Mouse (Mus musculus) heart, embryonic 11.5 days (tissue): Measurements from ENCODE around the gene Ccr2. TPM values are rescaled to one million over a fixed set of nuclear protein-coding genes. Genes with fewer than 3 reads are reported as not detected.
"Not testable (repeated sequence)": the region's sequence is repeated elsewhere in the genome, so short reads cannot be mapped to it uniquely, and the experiment has no call there.

Source experiments
- ATAC-seq: fragments of 200-750 bp; cut with Nextera tagmentation; replicated peaks from 2 replicates; pipeline ENCODE4 v1.8.0; 2017; ENCODE audit warnings: moderate library complexity; ENCODE audit not compliant: insufficient number of reproducible peaks, low FRiP score, low TSS enrichment
- H3K27ac ChIP-seq: fragments of 300-500 bp; sonication (generic); 2 replicates; pipeline ENCODE4 v1.5.1; 2014; ENCODE audit warnings: mild to moderate bottlenecking, low read depth, low read length
- H3K27me3 ChIP-seq: fragments of 300-500 bp; sonication (generic); 2 replicates; pipeline ENCODE4 v1.6.1; 2014; ENCODE audit warnings: mild to moderate bottlenecking, low read length, mixed read lengths; ENCODE audit not compliant: control insufficient read depth, insufficient read depth
- H3K36me3 ChIP-seq: fragments of 300-500 bp; sonication (generic); 2 replicates; pipeline ENCODE4 v1.6.1; 2014; ENCODE audit warnings: mild to moderate bottlenecking, low read length, moderate library complexity, mixed read lengths; ENCODE audit not compliant: control insufficient read depth, insufficient read depth
- H3K4me1 ChIP-seq: fragments of 300-500 bp; sonication (generic); 2 replicates; pipeline ENCODE4 v1.6.1; 2014; ENCODE audit warnings: low read length; ENCODE audit not compliant: control insufficient read depth, insufficient read depth
- H3K4me2 ChIP-seq: fragments of 300-500 bp; sonication (generic); 2 replicates; pipeline ENCODE4 v1.6.1; 2014; ENCODE audit warnings: mild to moderate bottlenecking, moderate library complexity
- H3K4me3 ChIP-seq: fragments of 300-500 bp; sonication (generic); 2 replicates; pipeline ENCODE4 v1.5.1; 2014; ENCODE audit warnings: low read depth, low read length
- H3K9ac ChIP-seq: fragments of 300-500 bp; sonication (generic); 2 replicates; pipeline ENCODE4 v1.6.1; 2014; ENCODE audit warnings: mild to moderate bottlenecking, low read depth, low read length, moderate library complexity
- H3K9me3 ChIP-seq: fragments of 300-500 bp; sonication (generic); replicated peaks from 2 replicates; pipeline ENCODE4 v1.6.1; 2016; ENCODE audit warnings: low read length; ENCODE audit not compliant: control insufficient read depth
- WGBS: fragments of 180-500 bp; shearing (Covaris S2); extraction: QIAGEN DNeasy Blood & Tissue Kit; methylation state at CpG from one replicate; pipeline ENCODE4 v1.1.7; 2014; ENCODE audit not compliant: insufficient replicate concordance; 5-methylcytosine and 5-hydroxymethylcytosine counted together
- polyA plus RNA-seq: library from polyadenylated mRNA; unstranded; fragments of >200 nt; fragmentation: Nextera tagmentation; extraction: Ambion mirVana; gene quantifications from 2 replicates; pipeline ENCODE4 v1.2.1, GENCODE M21; 2014

Gene Ccr2
- polyA plus RNA-seq, 1 experiment from 2014 or later: 0.39 TPM

- Histone ChIP-seq H3K36me3 (no peaks in the 10 kb centered on the region), H3K4me2 (no peak overlapping the region), H3K9me3 (no peaks in the 10 kb centered on the region), H3K4me1 (no peaks in the 10 kb centered on the region), H3K9ac (no peak overlapping the region), H3K4me3 (no peak overlapping the region), H3K27me3 (no peaks in the 10 kb centered on the region), H3K27ac (no peak overlapping the region)
- WGBS: 54% methylated on average over 4 of the region's 4 CpGs
- ATAC-seq: no peak
Observed at GRCm38 (mm10) chr9:124079803-124080202, 21.9 kb upstream of the Ccr2 start.

GRCm38 (mm10) chr9:124080471-124080870 is 21.3 kb upstream of the Ccr2 start:
- WGBS: 86% methylated on average over 12 of the region's 13 CpGs

GRCm38 (mm10) chr9:124090441-124090840 is 11.3 kb upstream of the Ccr2 start:
- no peak for ATAC-seq
- Histone ChIP-seq H3K4me2 (no peak overlapping the region), H3K4me3 (no peak overlapping the region), H3K36me3 (no peaks in the 10 kb centered on the region), H3K27ac (no peak overlapping the region), H3K27me3 (no peaks in the 10 kb centered on the region), H3K4me1 (no peaks in the 10 kb centered on the region), H3K9ac (no peak overlapping the region), H3K9me3 (no peaks in the 10 kb centered on the region)
- WGBS: 76% methylated on average over 1 of the region's 1 CpGs

More at GRCm38 (mm10) chr9:124080471-124080870, 21.3 kb upstream of the Ccr2 start:
- H3K27ac ChIP-seq, H3K36me3 ChIP-seq, H3K4me3 ChIP-seq, H3K9ac ChIP-seq, H3K27me3 ChIP-seq, H3K9me3 ChIP-seq, ATAC-seq, H3K4me1 ChIP-seq, H3K4me2 ChIP-seq: not testable (repeated sequence)

GRCm38 (mm10) chr9:124099127-124099526 is 2.6 kb upstream of the Ccr2 start:
- 83% methylated on average over 1 of the region's 1 CpGs for WGBS
- Histone ChIP-seq H3K4me2 (no peak overlapping the region), H3K27ac (no peak overlapping the region), H3K4me1 (no peaks in the 10 kb centered on the region), H3K4me3 (no peak overlapping the region), H3K36me3 (no peaks in the 10 kb centered on the region), H3K9ac (no peak overlapping the region), H3K9me3 (no peaks in the 10 kb centered on the region), H3K27me3 (no peaks in the 10 kb centered on the region)
- no peak for ATAC-seq

GRCm38 (mm10) chr9:124100357-124100756 is 1.4 kb upstream of the Ccr2 start:
- WGBS: 58% methylated on average over 1 of the region's 1 CpGs
- ATAC-seq: no peak

GRCm38 (mm10) chr9:124103199-124103598 is 1.4 kb downstream of the Ccr2 start:
- H3K4me2 ChIP-seq: no peak overlapping the region

More at GRCm38 (mm10) chr9:124100357-124100756, 1.4 kb upstream of the Ccr2 start:
- no peak overlapping the region for H3K27ac ChIP-seq
- H3K27me3 ChIP-seq: no peaks in the 10 kb centered on the region
- no peak overlapping the region for H3K4me2 ChIP-seq
- H3K4me3 ChIP-seq: no peak overlapping the region
- H3K9ac ChIP-seq: no peak overlapping the region
- no peaks in the 10 kb centered on the region for H3K4me1 ChIP-seq
- no peaks in the 10 kb centered on the region for H3K9me3 ChIP-seq
- no peaks in the 10 kb centered on the region for H3K36me3 ChIP-seq

GRCm38 (mm10) chr9:124105196-124105595 is 3.4 kb downstream of the Ccr2 start:
- no peak overlapping the region for H3K9ac ChIP-seq
- no peak overlapping the region for H3K4me2 ChIP-seq
- H3K4me3 ChIP-seq: no peak overlapping the region
- ATAC-seq: no peak
- H3K9me3 ChIP-seq: no peaks in the 10 kb centered on the region
- no peaks in the 10 kb centered on the region for H3K27me3 ChIP-seq
- no peaks in the 10 kb centered on the region for H3K36me3 ChIP-seq
- H3K4me1 ChIP-seq: no peaks in the 10 kb centered on the region
- H3K27ac ChIP-seq: no peak overlapping the region

More at GRCm38 (mm10) chr9:124103199-124103598, 1.4 kb downstream of the Ccr2 start:
- Histone ChIP-seq H3K27me3 (no peaks in the 10 kb centered on the region), H3K4me3 (no peak overlapping the region), H3K9me3 (no peaks in the 10 kb centered on the region), H3K9ac (no peak overlapping the region), H3K4me1 (no peaks in the 10 kb centered on the region), H3K36me3 (no peaks in the 10 kb centered on the region), H3K27ac (no peak overlapping the region)
- whole genome bisulfite sequencing: 38% methylated on average over 1 of the region's 1 CpGs
- ATAC-seq: no peak

- ATAC-seq: no peak
- no peak overlapping the region for H3K27ac ChIP-seq
- H3K36me3 ChIP-seq: no peaks in the 10 kb centered on the region
- H3K4me3 ChIP-seq: no peak overlapping the region
- no peak overlapping the region for H3K9ac ChIP-seq
- no peaks in the 10 kb centered on the region for H3K27me3 ChIP-seq
- no peaks in the 10 kb centered on the region for H3K4me1 ChIP-seq
- H3K9me3 ChIP-seq: no peaks in the 10 kb centered on the region
- no peak overlapping the region for H3K4me2 ChIP-seq
Observed at GRCm38 (mm10) chr9:124107232-124107631, 5.5 kb downstream of the Ccr2 start.

- no peak for ATAC-seq
- no peak overlapping the region for H3K4me3 ChIP-seq
- 55% methylated on average over 2 of the region's 2 CpGs for WGBS
- H3K36me3 ChIP-seq: no peaks in the 10 kb centered on the region
- no peaks in the 10 kb centered on the region for H3K4me1 ChIP-seq
- H3K27me3 ChIP-seq: no peaks in the 10 kb centered on the region
- H3K9me3 ChIP-seq: no peaks in the 10 kb centered on the region
- no peak overlapping the region for H3K4me2 ChIP-seq
- H3K27ac ChIP-seq: no peak overlapping the region
- no peak overlapping the region for H3K9ac ChIP-seq
Observed at GRCm38 (mm10) chr9:124108356-124109127, 6.8 kb downstream of the Ccr2 start.
